Mouse (Mus musculus) liver, embryonic 15.5 days (tissue): ENCODE data around the gene Hormad1. TPM values are rescaled to one million over a fixed set of nuclear protein-coding genes. Genes with fewer than 3 reads are reported as not detected.
A peak's percentile ranks its signal among the peaks of the same experiment; 100 is the strongest.

ENCODE experiments used
- ATAC-seq: fragments of 200-750 bp; cut with Nextera tagmentation; 2 replicates; pipeline ENCODE4 v1.8.0; 2017; ENCODE audit warnings: moderate number of reproducible peaks, mild to moderate bottlenecking, moderate library complexity; ENCODE audit not compliant: insufficient read depth
- H3K27ac ChIP-seq: fragments of 300-500 bp; sonication (generic); replicated peaks from 2 replicates; pipeline ENCODE4 v1.5.1; 2015; ENCODE audit warnings: mild to moderate bottlenecking, inconsistent platforms
- H3K27me3 ChIP-seq: fragments of 300-500 bp; sonication (generic); 2 replicates; pipeline ENCODE4 v1.6.1; 2015; ENCODE audit warnings: mild to moderate bottlenecking, inconsistent platforms
- H3K36me3 ChIP-seq: fragments of 300-500 bp; sonication (generic); replicated peaks from 2 replicates; pipeline ENCODE4 v1.6.1; 2015; ENCODE audit warnings: moderate library complexity, mild to moderate bottlenecking, inconsistent platforms
- H3K4me1 ChIP-seq: fragments of 300-500 bp; sonication (generic); replicated peaks from 2 replicates; pipeline ENCODE4 v1.6.1; 2015; ENCODE audit warnings: inconsistent platforms
- H3K4me2 ChIP-seq: fragments of 300-500 bp; sonication (generic); 2 replicates; pipeline ENCODE4 v1.6.1; 2015; ENCODE audit warnings: moderate library complexity, mild to moderate bottlenecking, inconsistent platforms
- H3K4me3 ChIP-seq: fragments of 300-500 bp; sonication (generic); replicated peaks from 2 replicates; pipeline ENCODE4 v1.5.1; 2015; ENCODE audit warnings: mild to moderate bottlenecking, inconsistent platforms
- H3K9ac ChIP-seq: fragments of 300-500 bp; sonication (generic); 2 replicates; pipeline ENCODE4 v1.6.1; 2015; ENCODE audit warnings: moderate library complexity, mild to moderate bottlenecking, inconsistent platforms
- H3K9me3 ChIP-seq: fragments of 300-500 bp; sonication (generic); replicated peaks from 2 replicates; pipeline ENCODE4 v1.6.1; 2016; ENCODE audit warnings: inconsistent platforms
- WGBS: fragments of 180-500 bp; shearing (Covaris S2); methylation state at CpG from one replicate; pipeline ENCODE4 v1.1.7; 2015; ENCODE audit warnings: mixed read lengths; ENCODE audit not compliant: insufficient replicate concordance; 5-methylcytosine and 5-hydroxymethylcytosine counted together
- polyA plus RNA-seq: library from polyadenylated mRNA; unstranded; fragments of >200 nt; fragmentation: Nextera tagmentation; extraction: Ambion mirVana; gene quantifications from 2 replicates; pipeline ENCODE4 v1.2.1, GENCODE M21; 2015

Hormad1 gene
- polyA plus RNA-seq, result not detected in 2 replicates

GRCm38 (mm10) chr3:95559437-95559836 lies at the start of gene Hormad1:
Gene Hormad1 (plus strand): TSS chr3:95559677.
- Histone ChIP-seq H3K27ac (no peak within 1 kb of the TSS), H3K4me1 (no peaks in the 10 kb centered on the region), H3K4me2 (no peak within 1 kb of the TSS), H3K9me3 (no peaks in the 10 kb centered on the region), H3K27me3 (no peaks in the 10 kb centered on the region), H3K36me3 (no peaks in the 10 kb centered on the region), H3K4me3 (no peak within 1 kb of the TSS), H3K9ac (no peak within 1 kb of the TSS)
- no peak for ATAC-seq
- 85% methylated on average over 27 of the region's 27 CpGs for WGBS

- peaks cover 40% of the 10 kb centered on the region for H3K4me1 ChIP-seq
- H3K27me3 ChIP-seq, result no peaks in the 10 kb centered on the region
- H3K9ac ChIP-seq, result no peak overlapping the region
- ATAC-seq, result no peak
- 0 out of 2 replicates have a peak overlapping the region, but pooled peaks have one; percentile 26 for H3K27ac ChIP-seq
- H3K4me3 ChIP-seq, result no peak overlapping the region
- no peaks in the 10 kb centered on the region for H3K36me3 ChIP-seq
- 41% methylated on average over 9 of the region's 9 CpGs for WGBS
- H3K9me3 ChIP-seq, result no peaks in the 10 kb centered on the region
- no peak overlapping the region for H3K4me2 ChIP-seq
Observed at GRCm38 (mm10) chr3:95511611-95512180, 47.8 kb upstream of the Hormad1 start.

GRCm38 (mm10) chr3:95516614-95517041 lies 42.8 kb upstream of the Hormad1 start:
- no peaks in the 10 kb centered on the region for H3K36me3 ChIP-seq
- peak; percentile 82 for ATAC-seq
- H3K27me3 ChIP-seq, result no peaks in the 10 kb centered on the region
- H3K27ac ChIP-seq, result peak overlapping the region; percentile 96
- 25% methylated on average over 3 of the region's 3 CpGs for WGBS
- peak overlapping the region; percentile 19; the same call in 1 of the 2 replicates for H3K4me3 ChIP-seq
- peak overlapping the region; percentile 70 for H3K4me2 ChIP-seq
- peak overlapping the region; percentile 57 for H3K9ac ChIP-seq
- no peaks in the 10 kb centered on the region for H3K9me3 ChIP-seq
- peaks cover 78% of the 10 kb centered on the region for H3K4me1 ChIP-seq

- 14% methylated on average over 10 of the region's 10 CpGs for WGBS
- H3K4me3 ChIP-seq, result no peak overlapping the region
- H3K36me3 ChIP-seq, result no peaks in the 10 kb centered on the region
- peaks cover 78% of the 10 kb centered on the region for H3K4me1 ChIP-seq
- H3K4me2 ChIP-seq, result peak overlapping the region; percentile 70
- peak; percentile 3; the same call in 1 of the 2 replicates for ATAC-seq
- peak overlapping the region; percentile 57; the same call in 1 of the 2 replicates for H3K9ac ChIP-seq
- peak overlapping the region; percentile 96 for H3K27ac ChIP-seq
- no peaks in the 10 kb centered on the region for H3K9me3 ChIP-seq
- H3K27me3 ChIP-seq, result no peaks in the 10 kb centered on the region
Observed at GRCm38 (mm10) chr3:95517493-95517898, 42.0 kb upstream of the Hormad1 start.

- H3K27me3 ChIP-seq, result no peaks in the 10 kb centered on the region
- peak overlapping the region; percentile 41 for H3K9ac ChIP-seq
- WGBS, result 25% methylated on average over 7 of the region's 7 CpGs
- ATAC-seq, result peak; percentile 31
- H3K4me3 ChIP-seq, result no peak overlapping the region
- no peaks in the 10 kb centered on the region for H3K36me3 ChIP-seq
- H3K4me1 ChIP-seq, result peaks cover 92% of the 10 kb centered on the region
- H3K9me3 ChIP-seq, result no peaks in the 10 kb centered on the region
- peak overlapping the region; percentile 96 for H3K27ac ChIP-seq
- H3K4me2 ChIP-seq, result peak overlapping the region; percentile 62
Observed at GRCm38 (mm10) chr3:95518891-95519290, 40.6 kb upstream of the Hormad1 start.

- WGBS, result 18% methylated on average over 2 of the region's 2 CpGs
- Histone ChIP-seq H3K27ac (peak overlapping the region; percentile 96), H3K4me3 (peak overlapping the region; percentile 17; the same call in 1 of the 2 replicates), H3K4me1 (peaks cover 94% of the 10 kb centered on the region), H3K9me3 (no peaks in the 10 kb centered on the region), H3K27me3 (no peaks in the 10 kb centered on the region), H3K9ac (peak overlapping the region; percentile 56), H3K4me2 (peak overlapping the region; percentile 62), H3K36me3 (no peaks in the 10 kb centered on the region)
- ATAC-seq, result peak; percentile 86
Observed at GRCm38 (mm10) chr3:95519315-95519714, 40.2 kb upstream of the Hormad1 start.

- no peaks in the 10 kb centered on the region for H3K27me3 ChIP-seq
- 67% methylated on average over 3 of the region's 3 CpGs for WGBS
- H3K9me3 ChIP-seq, result no peaks in the 10 kb centered on the region
- no peaks in the 10 kb centered on the region for H3K36me3 ChIP-seq
- H3K4me2 ChIP-seq, result peak overlapping the region; percentile 18; the same call in 1 of the 2 replicates
- peaks cover 90% of the 10 kb centered on the region for H3K4me1 ChIP-seq
- H3K27ac ChIP-seq, result peak overlapping the region; percentile 88
- no peak for ATAC-seq
- H3K4me3 ChIP-seq, result no peak overlapping the region
- H3K9ac ChIP-seq, result peak overlapping the region; percentile 42; the same call in 1 of the 2 replicates
Observed at GRCm38 (mm10) chr3:95520100-95520499, 39.4 kb upstream of the Hormad1 start.

- H3K27me3 ChIP-seq, result no peaks in the 10 kb centered on the region
- H3K4me2 ChIP-seq, result no peak overlapping the region; the same call in 1 of the 2 replicates
- 45% methylated on average over 10 of the region's 10 CpGs for WGBS
- no peak overlapping the region for H3K9ac ChIP-seq
- no peaks in the 10 kb centered on the region for H3K36me3 ChIP-seq
- no peaks in the 10 kb centered on the region for H3K9me3 ChIP-seq
- peaks cover 85% of the 10 kb centered on the region for H3K4me1 ChIP-seq
- no peak for ATAC-seq
- no peak overlapping the region for H3K4me3 ChIP-seq
- peak overlapping the region; percentile 88 for H3K27ac ChIP-seq
Observed at GRCm38 (mm10) chr3:95521168-95521567, 38.3 kb upstream of the Hormad1 start.

- Histone ChIP-seq H3K27me3 (peaks cover 4% of the 10 kb centered on the region; the same call in 1 of the 2 replicates), H3K9me3 (no peaks in the 10 kb centered on the region), H3K36me3 (no peaks in the 10 kb centered on the region), H3K4me1 (peaks cover 68% of the 10 kb centered on the region), H3K27ac (peak overlapping the region; percentile 65), H3K4me3 (no peak overlapping the region), H3K9ac (no peak overlapping the region), H3K4me2 (no peak overlapping the region)
- WGBS, result 27% methylated on average over 3 of the region's 3 CpGs
- ATAC-seq, result no peak
Observed at GRCm38 (mm10) chr3:95523662-95524061, 35.8 kb upstream of the Hormad1 start.

- Histone ChIP-seq H3K9me3 (no peaks in the 10 kb centered on the region), H3K27me3 (peaks cover 4% of the 10 kb centered on the region; the same call in 1 of the 2 replicates), H3K27ac (no peak overlapping the region; the same call in 1 of the 2 replicates), H3K4me2 (no peak overlapping the region), H3K4me3 (no peak overlapping the region), H3K36me3 (no peaks in the 10 kb centered on the region), H3K9ac (no peak overlapping the region), H3K4me1 (peaks cover 58% of the 10 kb centered on the region)
- ATAC-seq, result no peak
- WGBS, result 63% methylated on average over 2 of the region's 2 CpGs
Observed at GRCm38 (mm10) chr3:95524673-95525072, 34.8 kb upstream of the Hormad1 start.

- Histone ChIP-seq H3K9ac (no peak overlapping the region), H3K9me3 (no peaks in the 10 kb centered on the region), H3K27me3 (peaks cover 4% of the 10 kb centered on the region; the same call in 1 of the 2 replicates), H3K4me2 (no peak overlapping the region), H3K4me3 (no peak overlapping the region), H3K36me3 (no peaks in the 10 kb centered on the region), H3K4me1 (peaks cover 45% of the 10 kb centered on the region), H3K27ac (0 out of 2 replicates have a peak overlapping the region, but pooled peaks have one; percentile 7)
- ATAC-seq, result peak; percentile 31
Observed at GRCm38 (mm10) chr3:95526111-95526510, 33.4 kb upstream of the Hormad1 start.
